Mouse (Mus musculus) hematopoietic stem cell, adult 5-6 weeks (primary cell): ENCODE data around the gene Lrrc36. TPM values are rescaled to one million over a fixed set of nuclear protein-coding genes. Genes with fewer than 3 reads are reported as not detected.

ENCODE experiments used
- ATAC-seq, 2 experiments: fragments of 125-278 bp in 1 of 2; replicated peaks in 1 of 2; 2 replicates each; pipeline ENCODE4 v1.8.0; 2016 to 2017; ENCODE audit warnings: inconsistent platforms in 2 of 2, mild to moderate bottlenecking in 2 of 2, moderate number of reproducible peaks in 2 of 2, low read depth in 1 of 2, moderate TSS enrichment in 1 of 2; ENCODE audit not compliant: low FRiP score in 2 of 2, poor library complexity in 2 of 2, severe bottlenecking in 2 of 2, insufficient read depth in 1 of 2, low TSS enrichment in 1 of 2
- total RNA-seq: library from RNA; stranded (forward); fragments of 172-1452, 232-1000 nt; gene quantifications from 2 replicates; pipeline ENCODE4 v1.2.3, GENCODE M21; 2017

Lrrc36 gene
- total RNA-seq: 0.20 and 2.1 TPM in 2 replicates

DNA sequence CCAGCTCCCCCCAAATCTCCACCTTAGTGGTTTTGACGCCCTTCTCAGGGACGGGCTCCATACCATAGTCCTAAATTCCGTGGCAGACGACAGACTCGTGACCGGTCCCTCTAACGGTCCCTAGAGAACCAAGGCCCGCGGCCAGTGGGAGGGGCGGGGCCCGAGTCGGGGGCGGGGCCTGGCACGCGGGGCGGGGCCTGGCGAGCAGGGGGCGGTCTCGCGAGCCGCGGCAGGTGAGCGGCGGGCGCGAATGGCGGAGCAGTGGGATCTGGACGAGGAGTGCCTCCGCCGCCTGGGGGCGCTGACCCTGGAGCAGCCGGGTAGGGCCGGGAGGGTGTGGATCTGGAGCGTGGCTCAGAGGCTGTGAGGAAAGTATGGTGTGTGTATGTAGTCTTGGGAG lies at the start of gene Lrrc36, which contains the start of gene Kctd19:
Gene Lrrc36 (plus strand): TSS at position 181 of the 400 bp plus-strand sequence.
Gene Kctd19 (minus strand): TSS at position 112 of the 400 bp plus-strand sequence.
- peak; percentile 71 to 84 for ATAC-seq

- no peak for ATAC-seq
Observed at GRCm38 (mm10) chr8:105367107-105367506, 46.3 kb upstream of the Lrrc36 start.

GRCm38 (mm10) chr8:105372473-105372872 lies 40.9 kb upstream of the Lrrc36 start:
- no peak for ATAC-seq

- no peak for ATAC-seq
Observed at GRCm38 (mm10) chr8:105373032-105373431, 40.3 kb upstream of the Lrrc36 start, which contains the start of gene Plekhg4. Gene Plekhg4 (plus strand): TSS chr8:105373274.

DNA sequence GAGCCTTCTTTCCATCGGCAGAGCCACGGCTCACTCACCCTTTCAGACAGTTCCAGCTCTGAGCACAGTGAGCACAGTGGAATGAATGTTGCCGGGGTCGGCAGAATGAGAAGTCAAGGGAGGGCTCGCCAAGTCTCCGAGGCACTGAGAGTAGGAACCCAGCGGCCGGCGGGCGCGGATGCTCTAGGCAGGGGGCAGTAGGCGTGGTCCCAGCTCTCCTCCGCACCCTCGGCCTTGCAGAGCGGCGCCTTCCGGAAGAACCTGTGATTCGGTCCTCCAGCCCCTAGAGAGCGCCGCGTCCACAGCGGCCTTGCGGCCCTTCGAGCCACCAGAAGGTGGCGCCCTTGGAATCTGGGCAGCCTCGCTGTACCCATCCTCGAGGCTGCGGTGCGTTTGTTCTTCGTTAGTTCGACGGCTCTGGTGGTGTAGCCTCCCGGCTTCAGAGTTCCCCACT lies 38.8 kb upstream of the Lrrc36 start:
- ATAC-seq: peak; percentile 39; a peak in 3 of 4 replicates

- ATAC-seq: 0 out of 4 replicates have a peak, but pooled peaks of 1 of the 2 experiments have one; percentile 13
Observed at GRCm38 (mm10) chr8:105378673-105379072, 34.7 kb upstream of the Lrrc36 start.

DNA sequence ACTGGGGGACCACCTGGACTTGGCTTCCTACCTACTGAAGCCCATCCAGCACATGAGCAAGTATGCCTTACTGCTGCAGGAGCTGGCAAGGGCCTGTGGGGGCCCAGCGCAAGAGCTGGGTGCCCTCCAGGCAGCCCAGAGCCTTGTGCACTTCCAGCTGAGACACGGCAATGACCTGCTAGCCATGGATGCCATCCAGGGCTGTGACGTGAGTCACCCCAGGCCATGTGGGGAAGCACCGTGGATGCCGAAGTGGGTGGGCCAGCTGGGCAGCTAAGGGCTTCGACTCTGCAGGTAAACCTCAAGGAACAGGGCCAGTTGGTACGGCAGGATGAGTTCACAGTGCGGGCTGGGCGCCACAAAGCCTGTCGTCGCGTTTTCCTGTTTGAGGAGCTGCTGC lies 33.1 kb upstream of the Lrrc36 start:
- ATAC-seq: 0 out of 4 replicates have a peak, but pooled peaks of 1 of the 2 experiments have one; percentile 12

GRCm38 (mm10) chr8:105384070-105384469 lies 29.3 kb upstream of the Lrrc36 start:
- no peak for ATAC-seq

DNA sequence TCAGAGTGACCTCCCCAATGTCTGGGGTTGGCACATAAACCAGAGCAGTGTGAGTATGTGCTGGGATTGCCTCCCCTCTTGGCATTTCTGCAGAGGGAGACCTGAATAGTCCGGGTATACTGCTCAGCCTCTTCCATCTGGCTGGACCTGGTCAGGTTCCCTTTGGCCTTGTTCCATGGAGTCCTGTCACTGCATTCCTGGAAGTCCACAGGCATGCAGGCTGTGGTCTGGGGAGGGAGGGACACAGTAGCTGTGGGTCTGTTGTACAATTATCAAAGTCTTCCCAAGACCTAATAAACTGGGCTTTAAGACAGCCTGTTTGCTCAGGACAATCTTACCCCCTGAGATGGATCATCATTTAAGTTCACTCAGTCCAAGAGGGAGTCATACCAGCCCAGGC lies 26.2 kb upstream of the Lrrc36 start:
- no peak for ATAC-seq

DNA sequence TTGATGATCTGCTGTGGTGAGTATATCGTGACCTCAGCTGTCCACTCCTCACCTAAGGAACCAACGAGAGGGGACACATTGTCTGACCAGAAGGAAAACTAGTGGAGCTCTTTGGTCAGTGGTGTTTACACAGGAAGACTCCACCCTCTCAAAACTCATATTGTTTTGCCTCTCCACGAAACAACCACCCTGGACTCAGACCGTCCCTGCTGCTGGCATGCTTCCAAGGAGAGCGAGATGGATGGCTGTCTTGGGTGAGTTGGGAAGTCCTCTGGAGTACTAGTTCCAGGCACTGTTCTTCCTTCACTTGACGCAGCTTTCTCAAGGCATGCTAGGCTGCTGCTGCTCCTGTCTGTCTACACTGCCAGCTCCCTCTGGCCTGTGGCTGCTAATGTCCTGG lies 24.3 kb upstream of the Lrrc36 start:
- no peak for ATAC-seq

- ATAC-seq: no peak
Observed at GRCm38 (mm10) chr8:105393089-105393787, 20.1 kb upstream of the Lrrc36 start.

DNA sequence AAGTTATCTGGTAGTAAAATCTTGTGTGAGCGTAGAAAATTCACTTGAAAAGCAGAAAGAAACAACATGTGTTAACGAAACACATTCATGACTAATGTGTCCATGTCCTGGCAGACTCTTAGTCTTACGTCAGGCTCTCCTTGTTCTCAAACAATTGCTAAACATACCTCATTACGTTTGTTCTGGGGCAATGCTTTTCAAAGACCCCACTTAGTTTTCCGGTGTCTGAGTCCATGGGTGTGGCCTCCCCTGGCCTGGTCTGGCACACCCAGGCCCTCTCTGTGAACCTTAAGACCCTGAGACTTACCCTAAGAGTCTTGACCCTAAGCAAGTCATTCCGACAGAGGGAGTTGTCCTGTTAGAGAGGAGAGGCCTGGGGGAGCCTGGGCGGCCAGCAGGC lies 19.5 kb upstream of the Lrrc36 start:
- ATAC-seq: no peak

DNA sequence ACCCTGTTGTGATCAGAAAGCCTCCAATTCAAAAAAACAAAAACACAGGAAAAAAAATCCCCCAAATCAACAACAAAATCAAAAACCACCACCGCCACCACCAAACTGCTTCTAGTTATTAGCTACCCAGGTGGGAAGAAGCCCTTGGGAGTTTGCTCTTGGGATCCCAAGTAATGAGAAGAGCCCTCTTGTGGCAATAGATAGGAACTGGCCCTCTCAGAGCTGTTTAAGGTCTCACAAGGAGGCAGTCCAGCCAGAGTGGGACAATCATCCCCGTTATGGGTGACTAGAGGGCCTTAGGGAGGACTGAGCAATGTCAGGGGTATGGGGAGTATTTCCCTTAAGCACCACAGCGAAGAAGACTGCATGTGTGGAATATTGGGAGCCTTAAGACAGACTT lies 15.6 kb upstream of the Lrrc36 start:
- ATAC-seq: peak; percentile 48 to 69; a peak in 2 of 4 replicates

DNA sequence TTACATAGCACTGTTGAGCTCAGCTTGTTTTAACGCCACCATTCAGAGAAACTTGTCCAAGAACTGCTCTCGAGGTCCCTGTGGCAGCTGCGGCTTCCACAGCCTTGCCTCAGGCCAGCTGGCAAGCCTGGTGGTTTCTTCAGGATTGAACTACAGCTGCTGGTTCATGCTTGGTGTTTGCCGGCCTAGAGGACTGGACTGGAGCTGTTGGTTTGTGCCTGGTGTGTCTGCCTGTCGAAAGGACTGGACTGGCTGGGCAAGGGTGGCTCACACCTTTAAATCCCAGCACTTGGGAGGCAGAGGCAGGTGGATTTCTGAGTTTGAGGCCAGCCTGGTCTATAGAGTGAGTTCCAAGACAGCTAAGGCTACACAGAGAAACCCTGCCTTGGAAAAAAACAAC lies 13.4 kb upstream of the Lrrc36 start:
- ATAC-seq: no peak

DNA sequence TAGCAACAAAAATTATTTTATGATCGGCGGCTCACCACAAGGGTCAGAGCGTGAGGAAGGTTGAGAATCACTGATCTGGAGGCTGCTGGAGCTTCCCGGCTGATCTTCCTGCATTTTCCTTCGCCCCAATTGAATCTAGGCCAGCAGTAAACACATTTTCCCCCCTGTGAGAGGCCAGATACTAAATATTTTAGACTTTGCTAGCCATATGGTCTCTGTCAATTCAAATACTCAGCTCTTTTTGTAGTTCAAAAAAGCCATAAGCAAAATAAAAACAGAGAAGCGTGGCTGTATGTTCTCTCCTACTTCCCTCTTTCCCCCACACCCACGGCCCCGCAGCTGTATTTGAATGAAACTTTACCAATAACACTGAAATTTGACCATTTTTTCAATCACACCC lies 9.9 kb upstream of the Lrrc36 start:
- ATAC-seq: no peak

DNA sequence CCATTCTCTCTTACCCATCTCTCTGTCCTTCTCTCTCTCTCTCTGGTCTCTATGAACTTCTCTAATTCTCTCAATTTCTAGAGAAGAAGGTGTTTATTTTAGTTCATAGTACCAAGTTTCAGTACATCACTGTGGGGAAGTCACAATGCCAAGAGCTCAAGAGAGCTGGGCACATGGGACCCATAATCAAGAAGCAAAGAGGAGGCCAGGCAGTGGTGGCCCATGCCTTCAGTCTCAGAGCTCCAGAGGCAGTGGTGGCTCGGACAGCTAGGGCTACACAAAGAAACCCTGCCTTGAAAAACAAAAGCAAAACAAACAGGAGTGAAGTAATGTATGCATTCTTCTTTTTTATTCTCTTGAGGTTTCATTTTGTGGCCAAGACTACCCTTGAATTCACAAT lies 8.9 kb upstream of the Lrrc36 start:
- ATAC-seq: no peak

GRCm38 (mm10) chr8:105406416-105406815 lies 7.0 kb upstream of the Lrrc36 start:
- no peak for ATAC-seq

GRCm38 (mm10) chr8:105408331-105408730 lies 5.0 kb upstream of the Lrrc36 start:
- no peak for ATAC-seq

- ATAC-seq: no peak
Observed at GRCm38 (mm10) chr8:105409947-105410346, 3.4 kb upstream of the Lrrc36 start.
